Mouse (Mus musculus) spleen, postnatal 4 days (tissue): ENCODE results near the gene Gh.
A peak's percentile ranks its signal among the peaks of the same experiment; 100 is the strongest.

Experiments used
- DNase-seq, 2 experiments: peaks; one replicate each; pipeline ENCODE4 v3.0.0; 2022; ENCODE audit warnings: low spot score in 2 of 2

Gh gene

GRCm38 (mm10) chr11:106271131-106271793 lies 30.4 kb downstream of the Gh start:
- DNase-seq, result peak in 1 of 2 experiments; percentile 63

GRCm38 (mm10) chr11:106269060-106269431 lies 32.6 kb downstream of the Gh start:
- DNase-seq, result no peak

- DNase-seq, result no peak
Measured at GRCm38 (mm10) chr11:106268326-106269059, 33.2 kb downstream of the Gh start.

GRCm38 (mm10) chr11:106267871-106268270 lies 33.8 kb downstream of the Gh start:
- no peak for DNase-seq

GRCm38 (mm10) chr11:106267311-106267852 lies 34.3 kb downstream of the Gh start:
- peak in 1 of 2 experiments; percentile 62 for DNase-seq

GRCm38 (mm10) chr11:106266431-106266830 lies 35.2 kb downstream of the Gh start:
- DNase-seq, result peak in 1 of 2 experiments; percentile 59

- DNase-seq, result no peak
Measured at GRCm38 (mm10) chr11:106265570-106265969, 36.1 kb downstream of the Gh start.

GRCm38 (mm10) chr11:106264988-106265387 lies 36.7 kb downstream of the Gh start:
- DNase-seq, result no peak

GRCm38 (mm10) chr11:106263963-106264362 lies 37.7 kb downstream of the Gh start:
- DNase-seq, result no peak

GRCm38 (mm10) chr11:106260826-106261450 lies 40.7 kb downstream of the Gh start:
- no peak for DNase-seq

GRCm38 (mm10) chr11:106256775-106257174 lies 44.9 kb downstream of the Gh start:
- peak in 1 of 2 experiments; percentile 64 for DNase-seq

GRCm38 (mm10) chr11:106255685-106256451 lies 45.8 kb downstream of the Gh start, which contains the start of the genes Ftsj3 and Psmc5:
Gene Ftsj3 (minus strand): TSS chr11:106256079.
Gene Psmc5 (plus strand): TSS chr11:106256154.
- peak; percentile 98 to 99 for DNase-seq

GRCm38 (mm10) chr11:106255174-106255573 lies 46.5 kb downstream of the Gh start:
- peak in 1 of 2 experiments; percentile 73 for DNase-seq

- no peak for DNase-seq
Measured at GRCm38 (mm10) chr11:106254767-106255166, 46.9 kb downstream of the Gh start.
